Mouse (Mus musculus) thymus, adult 2 months (tissue): ENCODE measurements around the gene Satl1. TPM values are rescaled to one million over a fixed set of nuclear protein-coding genes. Genes with fewer than 3 reads are reported as not detected.

Source experiments
- DNase-seq: peaks from one replicate; pipeline ENCODE4 v3.0.0; 2021
- H3K27ac ChIP-seq: fragments of 200-500 bp; 2 replicates; pipeline ENCODE4 v1.5.1; 2012; ENCODE audit warnings: low read length, control low read depth; ENCODE audit not compliant: control insufficient read depth, insufficient read depth
- H3K27me3 ChIP-seq: fragments of 200-500 bp; 2 replicates; pipeline ENCODE4 v1.6.1; 2012; ENCODE audit warnings: mild to moderate bottlenecking, low read length, moderate library complexity, mixed read lengths; ENCODE audit not compliant: control insufficient read depth, insufficient read depth
- H3K36me3 ChIP-seq: fragments of 200-500 bp; 2 replicates; pipeline ENCODE4 v1.6.1; 2012; ENCODE audit warnings: mild to moderate bottlenecking, low read length, moderate library complexity; ENCODE audit not compliant: control insufficient read depth, insufficient read depth
- H3K4me1 ChIP-seq: fragments of 200-500 bp; replicated peaks from 2 replicates; pipeline ENCODE4 v1.6.1; 2012; ENCODE audit warnings: low read length; ENCODE audit not compliant: control insufficient read depth, insufficient read depth
- H3K4me3 ChIP-seq: fragments of 200-500 bp; 2 replicates; pipeline ENCODE4 v1.5.1; 2012; ENCODE audit warnings: mild to moderate bottlenecking, low read length, control low read depth, moderate library complexity; ENCODE audit not compliant: control insufficient read depth, insufficient read depth
- CTCF ChIP-seq: fragments of 200-500 bp; IDR thresholded peaks from 2 replicates; pipeline ENCODE4 v1.5.1; 2012; ENCODE audit warnings: mild to moderate bottlenecking, control low read depth, low read length, moderate library complexity, borderline replicate concordance; ENCODE audit not compliant: control insufficient read depth, poor library complexity, insufficient read depth; ENCODE audit errors: extremely low read depth
- POLR2A ChIP-seq: fragments of 200-500 bp; IDR thresholded peaks from 2 replicates; pipeline ENCODE4 v1.6.1; 2012; ENCODE audit warnings: mild to moderate bottlenecking, low read length, control low read depth, moderate library complexity; ENCODE audit not compliant: control insufficient read depth, poor library complexity, insufficient read depth; ENCODE audit errors: extremely low read depth
- WGBS: fragments of 180-500 bp; shearing (Covaris S2); methylation state at CpG from one replicate; pipeline ENCODE4 v1.1.7; 2018; 5-methylcytosine and 5-hydroxymethylcytosine counted together
- polyA plus RNA-seq: library from polyadenylated mRNA; depleted of rRNA; stranded (reverse); fragments of >200 nt; gene quantifications from 2 replicates; pipeline ENCODE4 v1.2.3, GENCODE M21; 2012; rRNA removed

Satl1 gene
- polyA plus RNA-seq, 1 experiment: not detected

DNA sequence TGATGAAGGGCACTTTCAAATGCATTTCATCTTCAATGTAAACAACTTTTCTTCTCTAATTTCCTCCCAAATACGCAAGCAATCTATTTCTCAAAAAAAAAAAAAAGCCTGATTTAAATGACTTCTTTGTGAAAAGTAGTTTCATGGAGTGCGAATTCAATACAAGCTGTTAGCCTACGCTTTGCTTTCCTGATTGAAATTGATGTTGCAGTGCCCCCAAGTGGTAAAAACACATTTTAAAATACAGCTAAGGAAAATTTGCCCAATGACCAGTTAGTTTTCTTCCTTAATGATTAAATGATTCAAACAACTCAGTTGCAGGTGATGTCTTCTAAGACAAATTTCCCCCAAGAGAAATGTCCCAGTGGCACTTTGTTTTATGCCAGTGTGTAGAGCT is 58.2 kb downstream of the Satl1 start:
- WGBS: 78% methylated on average over 3 of the region's 3 CpGs
- Histone ChIP-seq H3K4me3 (no peak overlapping the region), H3K4me1 (no peaks in the 10 kb centered on the region), H3K27me3 (no peaks in the 10 kb centered on the region), H3K27ac (no peak overlapping the region), H3K36me3 (no peaks in the 10 kb centered on the region)
- TF ChIP-seq POLR2A: no peak
- TF ChIP-seq CTCF: no peak
- peak; percentile 1 for DNase-seq

- no peaks in the 10 kb centered on the region for H3K27me3 ChIP-seq
- no peak overlapping the region for H3K4me3 ChIP-seq
- WGBS: 91% methylated on average over 4 of the region's 4 CpGs
- no peaks in the 10 kb centered on the region for H3K36me3 ChIP-seq
- no peak overlapping the region for H3K27ac ChIP-seq
- no peaks in the 10 kb centered on the region for H3K4me1 ChIP-seq
- TF ChIP-seq CTCF (no peak), POLR2A (no peak)
- no peak for DNase-seq
Observed at GRCm38 (mm10) chrX:112347467-112348394, 58.8 kb downstream of the Satl1 start.

DNA sequence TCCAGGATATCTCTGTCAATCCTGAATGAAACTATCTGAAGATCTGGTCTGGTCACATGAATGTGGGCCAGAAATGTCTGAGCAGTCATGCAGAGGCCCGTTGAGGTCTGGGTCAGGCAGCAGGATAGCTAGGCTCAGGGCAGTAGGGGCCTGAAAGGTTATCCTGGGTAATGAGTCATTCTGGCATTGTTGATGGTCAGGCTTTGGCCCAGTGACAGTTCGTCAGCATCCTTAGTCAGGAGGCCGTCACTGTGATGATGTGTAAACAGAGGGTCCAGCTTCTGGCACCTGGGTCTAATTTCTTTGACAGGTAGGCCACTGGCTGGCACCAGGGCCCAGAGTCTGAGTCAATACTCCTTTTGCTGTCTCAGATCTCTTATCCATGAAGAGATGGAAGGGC is 67.1 kb downstream of the Satl1 start:
- Histone ChIP-seq H3K4me3 (no peak overlapping the region), H3K27me3 (no peaks in the 10 kb centered on the region), H3K27ac (no peak overlapping the region), H3K4me1 (no peaks in the 10 kb centered on the region), H3K36me3 (no peaks in the 10 kb centered on the region)
- TF ChIP-seq CTCF (no peak), POLR2A (no peak)
- 82% methylated on average over 3 of the region's 3 CpGs for WGBS
- no peak for DNase-seq

Other genes starting within 250 kb of the Satl1 start
- gene 4933403O08Rik, start 167.7 kb downstream of the Satl1 start, polyA plus RNA-seq: not detected in 2 replicates
- 3.1 and 5.2 TPM in 2 replicates for gene Apool, start 95.4 kb downstream of the Satl1 start, polyA plus RNA-seq
- gene 2010106E10Rik, start 88.5 kb upstream of the Satl1 start, polyA plus RNA-seq: not detected in 2 replicates
- 0.11 and 0.13 TPM in 2 replicates for gene Zfp711, start 193.7 kb upstream of the Satl1 start, polyA plus RNA-seq